Comparison of ENCODE assay signal across 8 mouse cellular contexts in genomic region chr4:108360136-108361055, GRCm38 (mm10). TPM values are rescaled to one million over a fixed set of nuclear protein-coding genes. Genes with fewer than 3 reads are reported as not detected.
A peak's percentile ranks its signal among the peaks of the same experiment; 100 is the strongest.
DNase-seq lines count a peak whose midpoint lies in the region; ATAC-seq and TF ChIP-seq lines count a peak whose summit lies in the region.

No protein-coding gene starts in this region.

- peak overlapping the region; percentile 56 for H3K4me2 ChIP-seq in lung, embryonic 14.5 days

- no peaks in the 10 kb centered on the region for H3K27me3 ChIP-seq in heart, embryonic 10.5 days (ENCODE audit: insufficient read depth, poor library complexity, severe bottlenecking)
- H3K27me3 ChIP-seq in lung, embryonic 14.5 days (ENCODE audit: insufficient read depth, low read length): no peaks in the 10 kb centered on the region

- H3K4me1 ChIP-seq in heart, embryonic 10.5 days: peaks cover 76% of the 10 kb centered on the region
- H3K4me1 ChIP-seq in lung, embryonic 14.5 days (ENCODE audit: insufficient read depth): peaks cover 48% of the 10 kb centered on the region

- peak overlapping the region; percentile 45 for H3K4me3 ChIP-seq in heart, embryonic 10.5 days
- peak overlapping the region; percentile 26 for H3K4me3 ChIP-seq in lung, embryonic 14.5 days (ENCODE audit: low read depth, low read length)

- H3K9ac ChIP-seq in lung, embryonic 14.5 days: peak overlapping the region; percentile 41

- 7% methylated on average over 28 of the region's 28 CpGs for WGBS in heart, embryonic 10.5 days
- WGBS in lung, embryonic 14.5 days: 5% methylated on average over 28 of the region's 28 CpGs

- H3K36me3 ChIP-seq in heart, embryonic 10.5 days: no peaks in the 10 kb centered on the region
- no peaks in the 10 kb centered on the region for H3K36me3 ChIP-seq in lung, embryonic 14.5 days (ENCODE audit: insufficient read depth)

- peak; percentile 58 for ATAC-seq in lung, embryonic 14.5 days (ENCODE audit: insufficient read depth)
- no peak for ATAC-seq in erythroid progenitor cell, adult 5-6 weeks (replicated peaks; ENCODE audit: low FRiP score, poor library complexity, severe bottlenecking)

- H3K9me3 ChIP-seq in heart, embryonic 10.5 days: no peaks in the 10 kb centered on the region
- no peaks in the 10 kb centered on the region for H3K9me3 ChIP-seq in lung, embryonic 14.5 days (ENCODE audit: low read depth, low read length)

- H3K27ac ChIP-seq in heart, embryonic 10.5 days: peak overlapping the region; percentile 86
- H3K27ac ChIP-seq in lung, embryonic 14.5 days (ENCODE audit: low read depth): peak overlapping the region; percentile 91

- TF ChIP-seq CTCF in lung, embryonic 14.5 days (IDR thresholded peaks at IDR 0.05; ENCODE audit: low read depth): no peak

- DNase-seq in cerebellum, postnatal 25 days: peak; percentile 36 to 46
- DNase-seq in cerebellum, adult 11-12 months: no peak
- DNase-seq in embryo, embryonic 11 days: peak; percentile 97
- peak; percentile 92 for DNase-seq in heart, embryonic 10.5 days (ENCODE audit: low spot score)
- DNase-seq in kidney, postnatal 4 days: peak; percentile 87 to 91
- DNase-seq in lung, embryonic 14.5 days: peak; percentile 92
- DNase-seq in retina, embryonic 14.5 days (ENCODE audit: low spot score): peak; percentile 93

RNA-seq across cellular contexts. Expression of gene Shisal2a, which starts 22.8 kb away (rescaled TPM):
- polyA plus RNA-seq in heart, embryonic 10.5 days (2016; fragmentation: Nextera tagmentation; extraction: Ambion mirVana): 3.0 and 3.5 TPM in 2 replicates
- polyA plus RNA-seq in lung, embryonic 14.5 days (2014; fragmentation: Nextera tagmentation; extraction: Ambion mirVana): 0.34 TPM in 1 of 2 replicates, not detected in the other
- not detected in 2 replicates for total RNA-seq in erythroid progenitor cell, adult 5-6 weeks (2015; ENCODE audit: low replicate concordance)
- not detected in 2 replicates for total RNA-seq in erythroid progenitor cell, adult 5-6 weeks (2017; ENCODE audit: low replicate concordance)

RNA-seq across cellular contexts. Expression of gene Coa7, which starts 32.5 kb away (rescaled TPM):
- 58.4 and 61.1 TPM in 2 replicates for polyA plus RNA-seq in heart, embryonic 10.5 days (2016; fragmentation: Nextera tagmentation; extraction: Ambion mirVana)
- polyA plus RNA-seq in lung, embryonic 14.5 days (2014; fragmentation: Nextera tagmentation; extraction: Ambion mirVana): 50.1 and 52.9 TPM in 2 replicates
- 2.5 TPM in 1 of 2 replicates, not detected in the other for total RNA-seq in erythroid progenitor cell, adult 5-6 weeks (2015; ENCODE audit: low replicate concordance)
- total RNA-seq in erythroid progenitor cell, adult 5-6 weeks (2017; ENCODE audit: low replicate concordance): 2.8 and 11.9 TPM in 2 replicates

RNA-seq across cellular contexts. Expression of gene Gpx7, which starts 46.4 kb away (rescaled TPM):
- 54.3 and 58.8 TPM in 2 replicates for polyA plus RNA-seq in heart, embryonic 10.5 days (2016; fragmentation: Nextera tagmentation; extraction: Ambion mirVana)
- 70.3 and 82.4 TPM in 2 replicates for polyA plus RNA-seq in lung, embryonic 14.5 days (2014; fragmentation: Nextera tagmentation; extraction: Ambion mirVana)
- total RNA-seq in erythroid progenitor cell, adult 5-6 weeks (2015; ENCODE audit: low replicate concordance): not detected in 2 replicates
- not detected in 2 replicates for total RNA-seq in erythroid progenitor cell, adult 5-6 weeks (2017; ENCODE audit: low replicate concordance)

RNA-seq across cellular contexts. Expression of gene Zyg11b, which starts 59.5 kb away (rescaled TPM):
- 7.8 and 9.9 TPM in 2 replicates for polyA plus RNA-seq in heart, embryonic 10.5 days (2016; fragmentation: Nextera tagmentation; extraction: Ambion mirVana)
- 16.5 and 16.6 TPM in 2 replicates for polyA plus RNA-seq in lung, embryonic 14.5 days (2014; fragmentation: Nextera tagmentation; extraction: Ambion mirVana)
- total RNA-seq in erythroid progenitor cell, adult 5-6 weeks (2015; ENCODE audit: low replicate concordance): 3.8 and 5.0 TPM in 2 replicates
- total RNA-seq in erythroid progenitor cell, adult 5-6 weeks (2017; ENCODE audit: low replicate concordance): 2.0 and 4.5 TPM in 2 replicates
